Mouse (Mus musculus) limb, embryonic 10.5 days (tissue): Measurements from ENCODE around the gene 4931406P16Rik. TPM values are rescaled to one million over a fixed set of nuclear protein-coding genes. Genes with fewer than 3 reads are reported as not detected.
A peak's percentile ranks its signal among the peaks of the same experiment; 100 is the strongest.

ENCODE experiments used
- DNase-seq: peaks from one replicate; pipeline ENCODE4 v3.0.0-alpha.2; 2017; ENCODE audit warnings: low spot score
- H3K27ac ChIP-seq: fragments of 300-500 bp; sonication (generic); 2 replicates; pipeline ENCODE4 v1.5.1; 2016; ENCODE audit warnings: mild to moderate bottlenecking
- H3K27me3 ChIP-seq: fragments of 300-500 bp; sonication (generic); 2 replicates; pipeline ENCODE4 v1.6.1; 2016; ENCODE audit warnings: low read depth, mild to moderate bottlenecking; ENCODE audit not compliant: poor library complexity, severe bottlenecking
- H3K36me3 ChIP-seq: fragments of 300-500 bp; sonication (generic); 2 replicates; pipeline ENCODE4 v1.6.1; 2016; ENCODE audit warnings: mild to moderate bottlenecking, moderate library complexity
- H3K4me1 ChIP-seq: fragments of 300-500 bp; sonication (generic); 2 replicates; pipeline ENCODE4 v1.6.1; 2016
- H3K4me3 ChIP-seq: fragments of 300-500 bp; sonication (generic); 2 replicates; pipeline ENCODE4 v1.5.1; 2016; ENCODE audit warnings: mild to moderate bottlenecking, moderate library complexity
- H3K9me3 ChIP-seq: fragments of 300-500 bp; sonication (generic); replicated peaks from 2 replicates; pipeline ENCODE4 v1.6.1; 2016; ENCODE audit warnings: mild to moderate bottlenecking
- WGBS: fragments of 180-500 bp; shearing (Covaris S2); methylation state at CpG from one replicate; pipeline ENCODE4 v1.1.7; 2016; 5-methylcytosine and 5-hydroxymethylcytosine counted together
- polyA plus RNA-seq: library from polyadenylated mRNA; unstranded; fragments of >200 nt; fragmentation: Nextera tagmentation; extraction: Ambion mirVana; gene quantifications from 2 replicates; pipeline ENCODE4 v1.2.1, GENCODE M21; 2016

Gene 4931406P16Rik
- polyA plus RNA-seq, 1 experiment from 2014 or later = 27.2 TPM

GRCm38 (mm10) chr7:34263437-34263836 is 49.9 kb downstream of the 4931406P16Rik start:
- H3K27me3 ChIP-seq = no peaks in the 10 kb centered on the region
- peaks cover 34% of the 10 kb centered on the region for H3K36me3 ChIP-seq
- no peak overlapping the region for H3K27ac ChIP-seq
- peaks cover 3% of the 10 kb centered on the region; the same call in 1 of the 2 replicates for H3K4me1 ChIP-seq
- no peaks in the 10 kb centered on the region for H3K9me3 ChIP-seq
- DNase-seq = no peak
- 95% methylated on average over 5 of the region's 5 CpGs for WGBS
- no peak overlapping the region for H3K4me3 ChIP-seq

DNA sequence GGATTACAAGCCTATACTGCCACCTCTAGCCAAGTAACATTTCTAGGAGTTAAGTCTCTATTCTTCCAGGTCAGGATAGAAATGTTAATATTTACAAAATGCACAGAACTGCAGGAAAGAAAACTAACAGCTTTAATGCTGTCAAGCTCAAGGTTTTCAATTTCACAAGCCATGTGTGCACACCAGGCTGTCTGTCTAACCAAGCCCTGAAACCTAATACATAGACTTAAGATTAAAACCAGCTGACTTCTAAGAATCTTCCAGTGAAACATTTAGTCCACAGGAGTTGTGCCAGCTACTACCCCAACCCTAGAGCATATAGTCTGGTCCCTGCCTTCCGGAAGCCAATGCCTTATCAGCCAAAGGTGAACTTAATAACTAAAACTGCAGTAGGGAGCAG is 54.9 kb downstream of the 4931406P16Rik start:
- Histone ChIP-seq H3K36me3 (peaks cover 66% of the 10 kb centered on the region), H3K27ac (peak overlapping the region; percentile 25; the same call in 1 of the 2 replicates), H3K4me3 (no peak overlapping the region), H3K9me3 (no peaks in the 10 kb centered on the region), H3K4me1 (peaks cover 8% of the 10 kb centered on the region; the same call in 1 of the 2 replicates), H3K27me3 (no peaks in the 10 kb centered on the region)
- DNase-seq = no peak
- WGBS = 86% methylated on average over 1 of the region's 1 CpGs

GRCm38 (mm10) chr7:34257279-34257678 is 56.1 kb downstream of the 4931406P16Rik start:
- Histone ChIP-seq H3K4me3 (no peak overlapping the region), H3K4me1 (peaks cover 8% of the 10 kb centered on the region; the same call in 1 of the 2 replicates), H3K27me3 (no peaks in the 10 kb centered on the region), H3K36me3 (peaks cover 67% of the 10 kb centered on the region), H3K9me3 (no peaks in the 10 kb centered on the region), H3K27ac (no peak overlapping the region; the same call in 1 of the 2 replicates)
- DNase-seq = no peak
- 85% methylated on average over 9 of the region's 9 CpGs for WGBS

- no peaks in the 10 kb centered on the region for H3K9me3 ChIP-seq
- no peak overlapping the region for H3K27ac ChIP-seq
- WGBS = 89% methylated on average over 1 of the region's 1 CpGs
- peaks cover 61% of the 10 kb centered on the region for H3K36me3 ChIP-seq
- no peak for DNase-seq
- H3K4me3 ChIP-seq = no peak overlapping the region
- peaks cover 8% of the 10 kb centered on the region; the same call in 1 of the 2 replicates for H3K4me1 ChIP-seq
- H3K27me3 ChIP-seq = no peaks in the 10 kb centered on the region
These were observed 57.4 kb downstream of the 4931406P16Rik start for GRCm38 (mm10) chr7:34255916-34256315.

DNA sequence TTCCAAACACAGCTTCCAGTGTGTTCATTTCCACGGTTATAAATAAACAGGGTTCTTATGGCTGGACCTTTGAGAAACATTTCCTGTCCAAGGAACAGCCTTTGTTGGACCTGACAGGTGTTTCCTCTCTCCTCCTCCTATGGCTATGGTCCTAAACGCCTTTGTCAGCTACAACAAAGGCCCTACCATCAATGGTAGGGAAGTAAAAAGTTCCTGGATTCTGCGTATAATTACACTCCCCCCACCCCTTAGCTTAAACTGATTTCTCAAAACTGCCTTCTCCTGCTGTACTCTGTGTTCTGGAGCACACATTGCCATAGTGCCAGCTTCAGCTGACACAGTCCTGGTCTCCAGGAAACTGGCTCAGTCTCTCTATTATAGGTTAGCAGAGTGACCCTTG is 58.2 kb downstream of the 4931406P16Rik start:
- no peak for DNase-seq
- Histone ChIP-seq H3K36me3 (peaks cover 62% of the 10 kb centered on the region), H3K27ac (no peak overlapping the region), H3K4me1 (peaks cover 8% of the 10 kb centered on the region; the same call in 1 of the 2 replicates), H3K9me3 (no peaks in the 10 kb centered on the region), H3K27me3 (no peaks in the 10 kb centered on the region), H3K4me3 (no peak overlapping the region)
- WGBS = 91% methylated on average over 3 of the region's 3 CpGs

GRCm38 (mm10) chr7:34252030-34252429 is 61.3 kb downstream of the 4931406P16Rik start:
- Histone ChIP-seq H3K4me3 (no peak overlapping the region), H3K9me3 (no peaks in the 10 kb centered on the region), H3K36me3 (peaks cover 64% of the 10 kb centered on the region), H3K27ac (no peak overlapping the region), H3K4me1 (no peaks in the 10 kb centered on the region), H3K27me3 (no peaks in the 10 kb centered on the region)
- DNase-seq = no peak
- WGBS = 88% methylated on average over 2 of the region's 2 CpGs

DNA sequence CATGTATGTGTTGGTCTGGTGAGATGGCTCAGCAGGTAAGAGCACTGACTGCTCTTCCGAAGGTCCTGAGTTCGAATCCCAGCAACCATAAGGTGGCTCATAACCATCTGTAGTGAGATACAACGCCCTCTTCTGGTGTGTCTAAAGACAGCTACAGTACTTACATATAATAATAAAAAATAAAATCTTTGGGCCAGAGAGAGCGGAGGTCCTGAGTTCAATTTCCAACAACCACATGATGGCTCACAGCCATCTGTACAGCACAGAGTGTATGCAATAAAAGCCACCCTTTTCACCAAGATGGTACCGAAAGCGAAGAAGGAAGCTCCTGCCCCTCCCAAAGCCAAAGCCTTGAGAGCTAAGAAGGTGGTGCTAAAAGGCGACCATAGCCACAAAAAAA is 62.6 kb downstream of the 4931406P16Rik start, which contains the start of gene Gm6096:
Gene Gm6096, plus strand, starts transcription at position 301 of the 400 bp plus-strand sequence.
- H3K27ac ChIP-seq = no peak within 1 kb of the TSS
- WGBS = 94% methylated on average over 7 of the region's 7 CpGs
- no peaks in the 10 kb centered on the region for H3K9me3 ChIP-seq
- no peak within 1 kb of the TSS for H3K4me3 ChIP-seq
- no peaks in the 10 kb centered on the region for H3K27me3 ChIP-seq
- H3K4me1 ChIP-seq = no peaks in the 10 kb centered on the region
- DNase-seq = no peak
- H3K36me3 ChIP-seq = peaks cover 65% of the 10 kb centered on the region

- Histone ChIP-seq H3K27ac (no peak overlapping the region), H3K36me3 (peaks cover 69% of the 10 kb centered on the region), H3K27me3 (no peaks in the 10 kb centered on the region), H3K4me3 (no peak overlapping the region), H3K4me1 (no peaks in the 10 kb centered on the region), H3K9me3 (no peaks in the 10 kb centered on the region)
- no peak for DNase-seq
- 93% methylated on average over 3 of the region's 3 CpGs for WGBS
These were observed 66.4 kb downstream of the 4931406P16Rik start for GRCm38 (mm10) chr7:34246870-34247499.

GRCm38 (mm10) chr7:34242176-34242575 is 71.2 kb downstream of the 4931406P16Rik start:
- no peaks in the 10 kb centered on the region for H3K4me1 ChIP-seq
- 94% methylated on average over 11 of the region's 11 CpGs for WGBS
- no peak overlapping the region for H3K4me3 ChIP-seq
- DNase-seq = no peak
- no peak overlapping the region for H3K27ac ChIP-seq
- no peaks in the 10 kb centered on the region for H3K9me3 ChIP-seq
- no peaks in the 10 kb centered on the region for H3K27me3 ChIP-seq
- H3K36me3 ChIP-seq = peaks cover 81% of the 10 kb centered on the region

DNA sequence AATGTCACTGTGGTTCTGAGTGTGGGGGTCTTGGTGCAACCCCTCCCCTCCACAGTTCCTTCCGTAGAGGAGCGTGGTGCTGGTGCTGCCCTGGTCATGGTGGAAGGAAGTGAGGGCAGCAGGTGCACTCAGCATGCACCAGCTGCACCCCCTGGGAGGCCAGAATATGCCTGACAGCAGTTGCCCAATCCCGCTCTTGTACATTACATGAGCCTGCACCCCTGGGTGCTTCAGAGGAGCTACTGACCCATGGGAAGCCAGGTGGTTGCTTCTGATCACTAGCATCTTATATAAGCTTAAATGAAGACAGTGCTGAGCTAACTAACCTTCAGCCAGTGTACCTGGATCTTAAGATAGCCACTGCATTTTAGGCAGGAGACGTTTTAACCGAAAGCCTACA is 75.3 kb downstream of the 4931406P16Rik start:
- H3K4me3 ChIP-seq = no peak overlapping the region
- WGBS = 94% methylated on average over 5 of the region's 5 CpGs
- H3K27ac ChIP-seq = no peak overlapping the region
- peaks cover 13% of the 10 kb centered on the region for H3K4me1 ChIP-seq
- DNase-seq = no peak
- no peaks in the 10 kb centered on the region for H3K9me3 ChIP-seq
- no peaks in the 10 kb centered on the region for H3K27me3 ChIP-seq
- peaks cover 60% of the 10 kb centered on the region for H3K36me3 ChIP-seq

GRCm38 (mm10) chr7:34235602-34236001 is 77.7 kb downstream of the 4931406P16Rik start:
- peaks cover 44% of the 10 kb centered on the region for H3K36me3 ChIP-seq
- no peak for DNase-seq
- H3K4me3 ChIP-seq = no peak overlapping the region
- no peaks in the 10 kb centered on the region for H3K9me3 ChIP-seq
- no peaks in the 10 kb centered on the region for H3K27me3 ChIP-seq
- 78% methylated on average over 5 of the region's 5 CpGs for WGBS
- H3K4me1 ChIP-seq = peaks cover 17% of the 10 kb centered on the region
- H3K27ac ChIP-seq = no peak overlapping the region

- H3K27ac ChIP-seq = peak overlapping the region; percentile 89
- 4% methylated on average over 17 of the region's 17 CpGs for WGBS
- H3K27me3 ChIP-seq = no peaks in the 10 kb centered on the region
- peaks cover 20% of the 10 kb centered on the region for H3K4me1 ChIP-seq
- peak overlapping the region; percentile 56 for H3K4me3 ChIP-seq
- H3K36me3 ChIP-seq = peaks cover 37% of the 10 kb centered on the region
- H3K9me3 ChIP-seq = no peaks in the 10 kb centered on the region
- DNase-seq = peak; percentile 42
These were observed 78.5 kb downstream of the 4931406P16Rik start for GRCm38 (mm10) chr7:34234610-34235561.
